Mouse (Mus musculus): ENCODE measurements around the gene Eif4e1b. TPM values are rescaled to one million over a fixed set of nuclear protein-coding genes. Genes with fewer than 3 reads are reported as not detected.

The Eif4e1b gene
- polyA plus RNA-seq, 1 experiment = not detected

GRCm38 (mm10) chr13:54818399-54819254, 34.8 kb downstream of the Eif4e1b start:
- H3K4me3 ChIP-seq (ENCODE audit: insufficient read depth, low read length) = no peak overlapping the region
- peaks cover 2% of the 10 kb centered on the region for H3K4me1 ChIP-seq (ENCODE audit: control insufficient read depth, insufficient read depth, low read length)
- no peak overlapping the region for H3K27ac ChIP-seq (ENCODE audit: insufficient read depth, low read depth, low read length)
- TF ChIP-seq POLR2A (IDR thresholded peaks at IDR 0.05; ENCODE audit: borderline replicate concordance, low read depth, low read length) (no peak), CTCF (IDR thresholded peaks at IDR 0.05; ENCODE audit: low read depth, low read length) (no peak)

DNA sequence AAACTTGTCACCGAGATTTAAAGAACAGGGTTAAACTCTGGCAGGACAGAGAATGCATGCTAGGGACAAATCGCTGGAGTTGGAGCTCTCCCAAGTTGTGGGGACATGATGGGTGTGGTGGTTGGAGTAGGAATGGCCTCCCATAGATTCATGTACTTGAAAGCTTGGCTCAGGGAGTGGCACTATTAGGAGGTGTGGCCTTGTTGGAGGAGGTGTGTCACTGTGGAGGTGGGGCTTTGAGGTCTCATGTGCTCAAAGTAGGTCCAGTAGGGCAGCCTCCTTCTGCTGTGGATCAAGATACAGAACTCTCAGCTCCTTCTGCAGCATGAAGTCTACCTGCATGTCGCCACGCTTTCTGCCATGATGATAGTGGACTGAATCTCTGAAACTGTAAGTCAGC, 37.3 kb downstream of the Eif4e1b start:
- Histone ChIP-seq H3K27ac (ENCODE audit: insufficient read depth, low read depth, low read length) (no peak overlapping the region), H3K4me1 (ENCODE audit: control insufficient read depth, insufficient read depth, low read length) (peaks cover 2% of the 10 kb centered on the region), H3K4me3 (ENCODE audit: insufficient read depth, low read length) (no peak overlapping the region)
- no peak for TF ChIP-seq CTCF (IDR thresholded peaks at IDR 0.05; ENCODE audit: low read depth, low read length)
- no peak for TF ChIP-seq POLR2A (IDR thresholded peaks at IDR 0.05; ENCODE audit: borderline replicate concordance, low read depth, low read length)

GRCm38 (mm10) chr13:54821931-54822330, 38.1 kb downstream of the Eif4e1b start:
- no peak overlapping the region for H3K27ac ChIP-seq (ENCODE audit: insufficient read depth, low read depth, low read length)
- H3K4me1 ChIP-seq (ENCODE audit: control insufficient read depth, insufficient read depth, low read length) = peaks cover 2% of the 10 kb centered on the region
- TF ChIP-seq CTCF (IDR thresholded peaks at IDR 0.05; ENCODE audit: low read depth, low read length) (no peak), POLR2A (IDR thresholded peaks at IDR 0.05; ENCODE audit: borderline replicate concordance, low read depth, low read length) (no peak)
- H3K4me3 ChIP-seq (ENCODE audit: insufficient read depth, low read length) = no peak overlapping the region

DNA sequence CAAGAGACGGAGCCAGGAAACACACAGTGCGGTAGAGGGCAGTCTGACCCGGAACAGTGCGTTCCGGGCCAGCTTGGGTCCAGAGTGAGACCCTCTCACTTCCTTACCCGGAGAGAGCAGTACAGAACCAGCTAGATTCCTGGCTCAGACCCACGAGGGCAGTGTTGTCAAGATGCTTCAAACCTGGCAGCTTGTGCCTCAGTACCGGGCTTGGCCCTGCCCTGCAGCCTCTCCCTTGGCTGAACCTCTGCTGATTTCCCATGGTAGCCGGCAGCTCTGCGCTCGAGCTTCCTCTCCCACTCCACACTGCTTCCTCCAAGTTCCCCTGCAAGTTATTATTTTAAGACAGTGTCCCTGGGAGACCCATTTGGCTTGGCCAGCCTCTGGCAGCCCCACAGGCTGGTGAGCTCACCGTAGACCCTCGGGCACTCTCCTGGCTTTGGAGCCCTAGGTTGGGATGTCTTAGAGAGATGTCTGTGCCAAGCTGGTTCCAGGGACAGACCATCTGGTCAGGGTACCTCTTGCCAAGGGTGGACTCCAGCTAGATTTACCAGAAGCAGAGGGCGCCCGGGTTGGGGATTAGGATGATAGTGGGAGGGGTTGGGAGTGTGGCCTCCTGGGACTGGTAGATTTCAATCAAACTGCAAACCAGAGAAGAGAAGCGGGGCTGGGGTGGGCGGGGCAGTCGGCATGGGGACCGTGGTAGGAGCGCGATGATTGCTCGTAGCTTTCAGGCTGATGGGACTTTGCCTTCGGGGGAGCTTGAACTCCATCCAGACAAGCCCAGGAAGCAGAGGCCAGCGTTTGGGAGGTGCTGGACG, 40.5 kb downstream of the Eif4e1b start:
- TF ChIP-seq CTCF (IDR thresholded peaks at IDR 0.05; ENCODE audit: low read depth, low read length) = no peak
- no peak overlapping the region for H3K27ac ChIP-seq (ENCODE audit: insufficient read depth, low read depth, low read length)
- H3K4me3 ChIP-seq (ENCODE audit: insufficient read depth, low read length) = no peak overlapping the region
- no peaks in the 10 kb centered on the region for H3K4me1 ChIP-seq (ENCODE audit: control insufficient read depth, insufficient read depth, low read length)

- Histone ChIP-seq H3K4me1 (ENCODE audit: control insufficient read depth, insufficient read depth, low read length) (no peaks in the 10 kb centered on the region), H3K4me3 (ENCODE audit: insufficient read depth, low read length) (no peak overlapping the region), H3K27ac (ENCODE audit: insufficient read depth, low read depth, low read length) (no peak overlapping the region)
- TF ChIP-seq POLR2A (IDR thresholded peaks at IDR 0.05; ENCODE audit: borderline replicate concordance, low read depth, low read length) (no peak), CTCF (IDR thresholded peaks at IDR 0.05; ENCODE audit: low read depth, low read length) (no peak)
Measured at GRCm38 (mm10) chr13:54827992-54828391, 44.2 kb downstream of the Eif4e1b start.

DNA sequence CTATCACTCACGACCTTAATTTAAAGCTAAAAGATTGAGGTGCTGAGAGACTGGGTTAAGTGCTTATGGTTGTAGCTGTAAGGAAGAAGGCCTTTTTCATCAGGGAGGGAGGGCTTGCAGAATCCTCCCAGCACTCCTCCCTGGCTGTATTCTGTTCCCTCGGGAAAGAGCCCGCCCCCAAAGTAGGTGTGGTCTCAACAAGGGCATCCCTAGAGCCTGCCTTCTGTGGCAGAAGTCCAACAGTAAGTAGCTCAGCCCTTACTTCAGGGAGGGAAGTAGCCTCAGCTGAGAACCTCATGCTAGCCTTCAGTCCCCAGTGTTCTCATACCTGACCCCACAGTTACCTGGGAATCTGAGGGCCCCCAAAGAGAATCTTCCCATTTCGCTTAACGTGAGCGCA, 44.7 kb downstream of the Eif4e1b start:
- no peak overlapping the region for H3K27ac ChIP-seq (ENCODE audit: insufficient read depth, low read depth, low read length)
- H3K4me3 ChIP-seq (ENCODE audit: insufficient read depth, low read length) = no peak overlapping the region
- TF ChIP-seq POLR2A (IDR thresholded peaks at IDR 0.05; ENCODE audit: borderline replicate concordance, low read depth, low read length) (no peak), CTCF (IDR thresholded peaks at IDR 0.05; ENCODE audit: low read depth, low read length) (no peak)
- H3K4me1 ChIP-seq (ENCODE audit: control insufficient read depth, insufficient read depth, low read length) = no peaks in the 10 kb centered on the region

GRCm38 (mm10) chr13:54829450-54829849, 45.7 kb downstream of the Eif4e1b start:
- Histone ChIP-seq H3K27ac (ENCODE audit: insufficient read depth, low read depth, low read length) (no peak overlapping the region), H3K4me1 (ENCODE audit: control insufficient read depth, insufficient read depth, low read length) (no peaks in the 10 kb centered on the region), H3K4me3 (ENCODE audit: insufficient read depth, low read length) (no peak overlapping the region)
- TF ChIP-seq CTCF (IDR thresholded peaks at IDR 0.05; ENCODE audit: low read depth, low read length) (no peak), POLR2A (IDR thresholded peaks at IDR 0.05; ENCODE audit: borderline replicate concordance, low read depth, low read length) (no peak)

DNA sequence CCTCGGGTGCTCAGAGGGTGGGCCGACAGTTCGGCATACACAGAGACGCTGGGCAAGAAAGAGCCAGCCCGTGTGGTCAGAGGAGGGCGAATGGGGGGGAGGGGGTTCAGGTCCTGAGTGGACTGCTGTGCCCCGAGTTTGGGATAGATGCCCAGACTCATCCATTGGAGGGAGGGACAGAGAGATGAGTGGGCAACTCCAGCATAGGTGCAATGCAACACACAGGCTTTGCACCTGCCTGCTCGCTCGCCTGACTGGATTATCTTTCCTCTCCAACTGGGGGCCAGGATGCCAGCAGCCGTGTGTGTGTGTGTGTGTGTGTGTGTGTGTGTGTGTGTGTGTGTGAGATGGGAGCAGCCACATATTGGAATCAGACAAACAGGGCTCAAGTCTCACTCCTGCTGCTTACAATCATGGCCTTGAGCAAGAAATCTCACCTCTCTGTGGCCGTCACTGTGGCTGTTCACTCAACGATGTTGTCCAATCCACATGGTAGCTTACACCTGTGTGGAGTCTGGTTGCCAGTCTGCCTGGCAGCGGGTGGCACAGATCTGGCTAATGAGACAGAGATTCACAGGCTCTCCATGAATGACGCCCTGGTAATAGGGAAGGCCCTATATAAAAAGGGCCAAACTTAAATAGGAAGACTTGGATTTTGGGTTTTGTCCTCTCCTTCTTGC, 52.7 kb downstream of the Eif4e1b start:
- no peak overlapping the region for H3K27ac ChIP-seq (ENCODE audit: insufficient read depth, low read depth, low read length)
- H3K4me3 ChIP-seq (ENCODE audit: insufficient read depth, low read length) = no peak overlapping the region
- TF ChIP-seq CTCF (IDR thresholded peaks at IDR 0.05; ENCODE audit: low read depth, low read length) (no peak), POLR2A (IDR thresholded peaks at IDR 0.05; ENCODE audit: borderline replicate concordance, low read depth, low read length) (no peak)
- no peaks in the 10 kb centered on the region for H3K4me1 ChIP-seq (ENCODE audit: control insufficient read depth, insufficient read depth, low read length)

- no peaks in the 10 kb centered on the region for H3K4me1 ChIP-seq (ENCODE audit: control insufficient read depth, insufficient read depth, low read length)
- TF ChIP-seq CTCF (IDR thresholded peaks at IDR 0.05; ENCODE audit: low read depth, low read length) = no peak
- no peak for TF ChIP-seq POLR2A (IDR thresholded peaks at IDR 0.05; ENCODE audit: borderline replicate concordance, low read depth, low read length)
- H3K4me3 ChIP-seq (ENCODE audit: insufficient read depth, low read length) = no peak overlapping the region
- no peak overlapping the region for H3K27ac ChIP-seq (ENCODE audit: insufficient read depth, low read depth, low read length)
Measured at GRCm38 (mm10) chr13:54837061-54837460, 53.3 kb downstream of the Eif4e1b start.

All from bone marrow macrophage, adult 2 months (primary cell).